Mouse (Mus musculus): ENCODE measurements at regions not wholly inside any gene's neighbourhood (a gene's known extent, or its start where the extent isn't known, plus 50 kb on each side); places are given as distances from the start of the nearest gene placed in this dataset.
"Not testable (repeated sequence)": the region's sequence is repeated elsewhere in the genome, so short reads cannot be mapped to it uniquely, and the experiment has no call there.

- Histone ChIP-seq H3K4me3 (no peak overlapping the region), H3K36me3 (no peaks in the 10 kb centered on the region), H3K27me3 (no peaks in the 10 kb centered on the region), H3K27ac (no peak overlapping the region), H3K4me2 (no peak overlapping the region), H3K4me1 (no peaks in the 10 kb centered on the region), H3K9ac (no peak overlapping the region), H3K9me3 (no peaks in the 10 kb centered on the region; the same call in 1 of the 2 replicates)
- WGBS: 62% methylated on average over 4 of the region's 4 CpGs
- ATAC-seq (ENCODE audit: borderline replicate concordance, extremely low read depth, low FRiP score, low TSS enrichment): no peak
Measured at GRCm38 (mm10) chr12:19125541-19125940, 611.2 kb downstream of the 5730507C01Rik start.

- H3K9ac ChIP-seq: no peak overlapping the region
- 12% methylated on average over 33 of the region's 43 CpGs for WGBS
- ATAC-seq (ENCODE audit: borderline replicate concordance, extremely low read depth, low FRiP score, low TSS enrichment): no peak
- no peaks in the 10 kb centered on the region for H3K4me1 ChIP-seq
- no peaks in the 10 kb centered on the region for H3K27me3 ChIP-seq
- no peaks in the 10 kb centered on the region for H3K36me3 ChIP-seq
- no peak overlapping the region for H3K27ac ChIP-seq
- peaks cover 4% of the 10 kb centered on the region; the same call in 1 of the 2 replicates for H3K9me3 ChIP-seq
- H3K4me3 ChIP-seq: no peak overlapping the region
- H3K4me2 ChIP-seq: no peak overlapping the region
Measured at GRCm38 (mm10) chr12:19175631-19176030, 661.3 kb downstream of the 5730507C01Rik start.

- whole genome bisulfite sequencing: 92% methylated on average over 5 of the region's 5 CpGs
- Histone ChIP-seq H3K36me3 (no peaks in the 10 kb centered on the region), H3K4me3 (no peak overlapping the region), H3K4me2 (no peak overlapping the region), H3K27ac (no peak overlapping the region), H3K9ac (no peak overlapping the region), H3K9me3 (0 out of 2 replicates have a peak, but pooled peaks cover 4% of the 10 kb centered on the region), H3K4me1 (no peaks in the 10 kb centered on the region), H3K27me3 (no peaks in the 10 kb centered on the region)
- ATAC-seq (ENCODE audit: borderline replicate concordance, extremely low read depth, low FRiP score, low TSS enrichment): no peak
Measured at GRCm38 (mm10) chr12:19192396-19192795, 678.1 kb downstream of the 5730507C01Rik start.

- not testable (repeated sequence) for ATAC-seq (ENCODE audit: borderline replicate concordance, extremely low read depth, low FRiP score, low TSS enrichment); H3K27me3 ChIP-seq; H3K4me1 ChIP-seq; H3K27ac ChIP-seq; H3K4me2 ChIP-seq; H3K9ac ChIP-seq; H3K9me3 ChIP-seq; H3K36me3 ChIP-seq; H3K4me3 ChIP-seq
- WGBS: 85% methylated on average over 3 of the region's 3 CpGs
Measured at GRCm38 (mm10) chr12:19193041-19193440, 678.7 kb downstream of the 5730507C01Rik start.

- H3K27me3 ChIP-seq; H3K4me3 ChIP-seq; H3K36me3 ChIP-seq; H3K4me1 ChIP-seq; H3K9me3 ChIP-seq; H3K9ac ChIP-seq; H3K4me2 ChIP-seq; H3K27ac ChIP-seq; ATAC-seq (ENCODE audit: borderline replicate concordance, extremely low read depth, low FRiP score, low TSS enrichment): not testable (repeated sequence)
- WGBS: 82% methylated on average over 1 of the region's 1 CpGs
Measured at GRCm38 (mm10) chr12:19223996-19224395, 709.7 kb downstream of the 5730507C01Rik start.

- H3K9me3 ChIP-seq; H3K4me3 ChIP-seq; H3K9ac ChIP-seq; H3K4me2 ChIP-seq; H3K4me1 ChIP-seq; H3K27me3 ChIP-seq; H3K36me3 ChIP-seq; H3K27ac ChIP-seq; ATAC-seq (ENCODE audit: borderline replicate concordance, extremely low read depth, low FRiP score, low TSS enrichment): not testable (repeated sequence)
- 89% methylated on average over 23 of the region's 23 CpGs for WGBS
Measured at GRCm38 (mm10) chr12:19246731-19247130, 707.6 kb upstream of the Gm21863 start.

- H3K9me3 ChIP-seq, H3K27ac ChIP-seq, H3K27me3 ChIP-seq, H3K36me3 ChIP-seq, H3K4me1 ChIP-seq: not testable (repeated sequence)
- 6% methylated on average over 51 of the region's 75 CpGs for WGBS
- peak overlapping the region; percentile 46 for H3K4me2 ChIP-seq
- peak; percentile 82; the same call in 1 of the 2 replicates for ATAC-seq (ENCODE audit: borderline replicate concordance, extremely low read depth, low FRiP score, low TSS enrichment)
- H3K9ac ChIP-seq: peak overlapping the region; percentile 10
- H3K4me3 ChIP-seq: peak overlapping the region; percentile 44
Measured at GRCm38 (mm10) chr12:19288271-19288890, 665.9 kb upstream of the Gm21863 start.

GRCm38 (mm10) chr12:19289038-19289437 lies 665.3 kb upstream of the Gm21863 start:
- H3K4me1 ChIP-seq: not testable (repeated sequence)
- WGBS: 42% methylated on average over 18 of the region's 18 CpGs

GRCm38 (mm10) chr12:19292068-19292770 lies 662.1 kb upstream of the Gm21863 start:
- H3K4me2 ChIP-seq; H3K9ac ChIP-seq; H3K36me3 ChIP-seq; H3K4me1 ChIP-seq; H3K4me3 ChIP-seq; H3K9me3 ChIP-seq; ATAC-seq (ENCODE audit: borderline replicate concordance, extremely low read depth, low FRiP score, low TSS enrichment); H3K27me3 ChIP-seq; H3K27ac ChIP-seq: not testable (repeated sequence)
- 89% methylated on average over 3 of the region's 3 CpGs for WGBS

More at GRCm38 (mm10) chr12:19289038-19289437, 665.3 kb upstream of the Gm21863 start:
- Histone ChIP-seq H3K4me2 (peak overlapping the region; percentile 46), H3K4me3 (peak overlapping the region; percentile 44), H3K9ac (peak overlapping the region; percentile 10; the same call in 1 of the 2 replicates)
- H3K27ac ChIP-seq; H3K27me3 ChIP-seq; ATAC-seq (ENCODE audit: borderline replicate concordance, extremely low read depth, low FRiP score, low TSS enrichment); H3K36me3 ChIP-seq; H3K9me3 ChIP-seq: not testable (repeated sequence)

Measured in lung, embryonic 15.5 days (tissue).